Mouse (Mus musculus) B cell, adult 67 days (primary cell): Measurements from ENCODE around the gene Rhox8. TPM values are rescaled to one million over a fixed set of nuclear protein-coding genes. Genes with fewer than 3 reads are reported as not detected.

Source experiments
- total RNA-seq, 2 experiments: library from RNA; stranded (reverse); gene quantifications; 4 replicates each; pipeline ENCODE4 v1.2.4; 2023

Rhox8 gene
- total RNA-seq: not detected

DNA sequence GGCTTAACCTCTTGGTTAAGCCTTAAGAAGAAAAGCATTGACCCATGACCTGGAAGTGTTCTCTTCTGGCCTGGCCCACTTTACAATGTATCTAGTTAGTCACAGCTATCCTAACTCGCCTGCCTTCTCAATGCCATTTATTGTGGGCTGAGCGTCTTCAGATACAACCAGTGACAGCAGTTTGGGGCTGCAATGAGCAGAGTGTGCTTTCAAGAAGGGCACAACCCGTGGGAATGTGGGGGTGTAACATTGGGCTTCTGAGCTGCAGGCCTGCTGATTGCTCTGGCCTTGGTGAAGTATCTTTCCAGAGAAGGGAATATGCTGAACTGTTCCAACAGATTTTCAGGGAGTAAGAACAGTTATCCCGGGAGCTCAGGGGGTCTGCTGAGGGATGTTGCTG is at the start of gene Rhox8:
Rhox8 (minus strand) TSS at position 101 of the 400 bp plus-strand sequence.

GRCm38 (mm10) chrX:37901670-37902069 is 22.9 kb upstream of the Rhox8 start, which contains the start of gene Rhox9:
TSS of gene Rhox9 (minus strand) at chrX:37901770.

GRCm38 (mm10) chrX:37897132-37897531 is 18.4 kb upstream of the Rhox8 start, which contains the start of gene Rhox7b:
TSS of gene Rhox7b (minus strand) at chrX:37897232.

DNA sequence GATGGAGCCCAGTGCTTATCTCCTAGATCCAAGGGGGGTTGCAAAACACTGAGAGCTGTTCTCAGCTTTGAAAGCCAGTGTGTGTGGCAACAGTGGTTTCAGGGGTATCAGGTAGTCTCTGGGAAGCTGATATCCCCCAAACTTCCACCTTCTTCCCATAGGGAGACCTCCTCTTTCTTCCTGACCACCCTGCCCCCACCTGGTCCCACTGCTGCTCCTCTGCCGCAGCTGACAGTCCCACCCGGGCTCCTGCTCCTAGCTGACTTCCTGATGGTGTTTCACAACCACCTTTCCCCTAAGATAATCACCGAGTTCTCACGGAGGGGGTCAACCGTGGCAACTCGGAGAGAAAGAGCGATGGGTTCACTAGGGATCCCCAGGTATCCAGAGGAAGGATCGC is 47.4 kb downstream of the Rhox8 start, which contains the start of gene Rhox7a:
Rhox7a (plus strand) TSS at position 301 of the 400 bp plus-strand sequence.

DNA sequence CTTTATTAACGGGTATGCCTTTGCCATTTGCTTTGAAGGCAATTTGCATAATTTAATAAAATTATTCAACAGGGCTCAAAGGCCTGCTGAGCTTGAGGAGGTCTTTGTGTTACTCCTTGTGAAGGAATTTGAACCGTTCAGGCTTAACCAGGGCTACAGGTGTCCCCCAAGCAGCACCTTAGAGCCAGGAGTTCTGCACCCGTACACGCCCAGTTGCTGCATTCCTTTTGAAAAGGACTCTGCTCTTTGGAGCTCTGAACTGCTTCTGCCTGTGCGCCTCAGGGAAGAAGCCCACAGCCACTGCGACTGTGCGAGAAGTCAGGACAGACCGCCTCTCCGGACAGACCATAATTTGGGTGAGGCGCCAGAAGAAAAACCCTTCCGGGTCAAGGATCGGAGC is 52.1 kb downstream of the Rhox8 start, which contains the start of gene Rhox6:
Rhox6 (plus strand) TSS at position 301 of the 400 bp plus-strand sequence.

Other genes starting within 250 kb of the Rhox8 start
- not detected for gene Rhox2g, start 235.5 kb downstream of the Rhox8 start, total RNA-seq
- gene Rhox4g, start 227.6 kb downstream of the Rhox8 start, total RNA-seq: not detected
- gene Rhox3h, start 210.2 kb downstream of the Rhox8 start, total RNA-seq: not detected
- gene Rhox2h, start 205.7 kb downstream of the Rhox8 start, total RNA-seq: not detected
- not detected for gene Rhox5, start 74.1 kb downstream of the Rhox8 start, total RNA-seq
- gene Rhox6, start 52.0 kb downstream of the Rhox8 start, total RNA-seq: not detected
- gene Rhox7a, start 47.3 kb downstream of the Rhox8 start, total RNA-seq: not detected
- gene Rhox7b, start 18.3 kb upstream of the Rhox8 start, total RNA-seq: not detected
- not detected for gene Rhox9, start 22.8 kb upstream of the Rhox8 start, total RNA-seq
- gene Btg1-ps1, start 139.9 kb upstream of the Rhox8 start, total RNA-seq: not detected
- gene Btg1-ps2, start 164.2 kb upstream of the Rhox8 start, total RNA-seq: not detected
- gene Rhox10, start 187.5 kb upstream of the Rhox8 start, total RNA-seq: not detected
- not detected for gene Rhox11, start 206.2 kb upstream of the Rhox8 start, total RNA-seq
- not detected for gene Rhox12, start 232.0 kb upstream of the Rhox8 start, total RNA-seq
- gene Rhox13, start 242.3 kb upstream of the Rhox8 start, total RNA-seq: not detected